Mouse (Mus musculus) right cerebral cortex, adult 18-20 months (tissue): ENCODE results near the gene Dnase1.
"Not testable (repeated sequence)": the region's sequence is repeated elsewhere in the genome, so short reads cannot be mapped to it uniquely, and the experiment has no call there.

Experiments used
- DNase-seq: peaks from one replicate; pipeline ENCODE4 v3.0.0; 2022; ENCODE audit warnings: mixed read lengths

Gene Dnase1

GRCm38 (mm10) chr16:4036807-4037206 lies at the start of gene Dnase1:
TSS of gene Dnase1 (plus strand) at chr16:4036942.
- DNase-seq, result no peak

GRCm38 (mm10) chr16:3988410-3988809 lies 48.3 kb upstream of the Dnase1 start:
- no peak for DNase-seq

GRCm38 (mm10) chr16:4003489-4004398 lies 33.0 kb upstream of the Dnase1 start, which contains the start of gene Slx4:
TSS of gene Slx4 (minus strand) at chr16:4003770.
- DNase-seq, result peak; percentile 97

DNA sequence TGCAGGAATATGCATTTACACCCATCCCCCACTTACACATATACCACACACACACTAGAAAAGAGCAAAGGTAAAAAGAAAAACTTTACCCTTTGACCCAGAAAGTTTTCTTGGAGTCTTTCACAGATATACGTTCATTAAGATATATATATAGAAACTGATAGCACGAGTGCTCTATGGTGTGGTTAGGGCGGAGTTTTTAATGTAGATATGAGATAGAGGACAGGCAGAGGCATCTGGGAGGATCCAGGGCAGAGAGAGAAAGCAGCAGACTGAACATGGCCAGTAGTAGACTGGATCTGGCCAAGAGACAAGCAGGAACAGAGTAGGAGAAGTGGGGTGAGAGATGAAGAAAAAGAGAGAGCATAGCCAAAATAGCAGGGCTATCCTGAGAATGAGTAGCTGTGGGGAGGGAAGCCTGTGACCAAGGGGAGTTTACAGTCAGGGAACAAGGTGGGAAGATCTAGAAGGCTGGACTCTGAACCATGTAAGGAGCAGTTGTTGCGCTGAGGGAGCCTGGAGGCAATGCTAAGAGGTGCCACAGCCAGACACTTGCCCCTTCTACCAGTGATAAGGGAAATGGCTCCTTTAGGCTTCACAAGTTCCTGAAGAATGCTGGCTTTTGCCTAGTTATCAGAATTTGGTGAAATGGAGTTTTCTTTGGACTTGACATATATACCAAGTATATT lies 23.7 kb upstream of the Dnase1 start:
- DNase-seq, result no peak

- no peak for DNase-seq
Measured at GRCm38 (mm10) chr16:4014040-4014668, 22.6 kb upstream of the Dnase1 start.

- not testable (repeated sequence) for DNase-seq
Measured at GRCm38 (mm10) chr16:4016786-4017185, 20.0 kb upstream of the Dnase1 start.

GRCm38 (mm10) chr16:4017466-4017865 lies 19.3 kb upstream of the Dnase1 start:
- not testable (repeated sequence) for DNase-seq

DNA sequence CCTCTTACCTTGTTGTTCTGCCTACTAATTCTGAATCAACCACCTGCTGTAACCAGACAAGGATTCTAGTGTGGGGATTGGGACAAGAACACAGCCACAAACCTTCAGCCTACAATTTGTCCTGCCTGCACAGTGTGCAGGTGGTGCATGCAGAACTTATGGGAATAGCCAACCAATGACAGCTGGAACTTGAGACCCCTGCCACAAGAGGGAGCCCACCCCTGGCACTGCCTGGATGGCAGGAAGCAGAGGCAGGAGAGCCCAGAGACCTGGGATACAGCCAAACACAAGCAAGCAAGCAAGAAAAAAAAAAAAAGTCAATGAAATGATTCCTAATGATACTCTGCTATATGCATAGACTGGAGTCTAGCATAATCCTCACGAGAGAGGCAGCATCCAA lies 15.5 kb upstream of the Dnase1 start:
- DNase-seq, result no peak

DNA sequence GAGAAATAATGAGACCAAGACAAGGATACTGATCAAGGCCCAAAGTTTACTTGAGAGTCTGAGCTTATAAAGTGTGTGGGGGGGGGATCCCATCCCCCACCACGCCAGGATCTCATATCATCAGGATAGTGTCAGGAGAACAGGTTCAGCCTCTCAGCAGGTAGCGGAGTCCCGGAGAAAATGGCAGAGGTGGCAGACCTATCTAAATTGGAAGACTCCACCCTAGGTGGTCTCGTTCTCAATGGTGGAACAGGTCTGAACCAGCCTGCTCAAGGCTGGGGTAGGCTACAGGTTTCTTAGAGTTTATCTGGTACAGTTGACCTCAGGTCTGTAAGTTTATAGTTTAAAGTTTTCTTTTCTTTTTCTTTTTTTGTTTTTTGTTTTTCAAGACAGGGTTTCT lies 14.0 kb upstream of the Dnase1 start:
- no peak for DNase-seq

GRCm38 (mm10) chr16:4026672-4027071 lies 10.1 kb upstream of the Dnase1 start:
- DNase-seq, result no peak

DNA sequence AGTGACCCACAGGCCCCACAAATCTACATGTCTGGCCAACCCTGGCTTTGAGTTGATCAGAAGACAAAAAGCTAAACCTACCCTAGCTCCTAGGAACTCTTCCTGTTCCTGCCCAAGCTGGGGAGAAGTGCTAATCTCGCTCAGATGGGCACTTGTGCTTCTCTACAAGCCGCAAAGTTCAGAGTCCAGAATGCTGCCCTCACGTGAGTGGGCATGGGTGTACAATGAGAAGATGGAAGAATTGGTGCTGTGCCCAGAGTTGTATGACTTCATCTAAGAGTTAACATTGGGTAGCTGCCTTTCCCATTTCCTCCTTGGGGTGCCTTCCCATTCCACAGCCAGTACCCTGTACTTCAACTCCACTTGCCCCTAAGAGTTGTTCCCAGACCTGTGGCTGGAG lies 9.5 kb upstream of the Dnase1 start:
- DNase-seq, result no peak

GRCm38 (mm10) chr16:4029371-4029841 lies 7.3 kb upstream of the Dnase1 start:
- no peak for DNase-seq

- no peak for DNase-seq
Measured at GRCm38 (mm10) chr16:4030501-4030900, 6.2 kb upstream of the Dnase1 start.

DNA sequence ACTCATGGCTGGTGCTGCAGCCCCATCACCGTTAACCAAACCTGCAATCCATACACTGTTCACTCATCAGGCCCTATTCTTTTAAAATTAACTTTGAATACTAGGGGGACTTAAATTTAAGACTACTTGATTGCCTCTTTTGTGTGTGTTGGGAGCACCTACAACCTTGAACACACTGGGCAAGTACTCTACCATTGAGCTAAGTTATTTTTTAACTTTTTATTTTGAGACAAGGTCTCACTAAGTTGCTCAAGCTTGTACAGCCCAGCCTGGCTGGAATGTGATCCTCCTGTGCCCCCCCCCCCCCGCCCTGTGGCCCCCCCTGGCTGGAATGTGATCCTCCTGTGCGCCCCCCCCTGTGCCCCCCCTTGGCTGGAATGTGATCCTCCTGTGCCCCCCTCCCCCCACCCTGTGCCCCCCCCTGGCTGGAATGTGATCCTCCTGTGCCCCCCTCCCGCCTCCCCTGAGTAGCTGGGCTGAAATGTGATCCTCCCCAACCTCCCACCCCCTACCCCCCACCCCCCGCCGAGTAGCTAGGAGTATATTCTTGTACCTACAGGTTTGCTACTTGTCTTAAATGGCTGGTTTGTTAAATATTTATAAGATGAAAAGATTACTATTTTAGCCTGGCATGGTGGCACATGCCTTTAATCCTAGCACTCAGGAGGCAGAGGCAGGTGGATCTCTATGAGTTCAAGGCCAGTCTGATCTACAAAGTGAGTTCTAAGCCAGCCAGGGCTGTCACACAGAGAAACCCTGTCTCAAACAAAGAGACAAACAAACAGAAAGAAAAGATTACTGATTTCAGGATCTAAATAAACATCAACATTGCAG lies 5.1 kb upstream of the Dnase1 start:
- no peak for DNase-seq

DNA sequence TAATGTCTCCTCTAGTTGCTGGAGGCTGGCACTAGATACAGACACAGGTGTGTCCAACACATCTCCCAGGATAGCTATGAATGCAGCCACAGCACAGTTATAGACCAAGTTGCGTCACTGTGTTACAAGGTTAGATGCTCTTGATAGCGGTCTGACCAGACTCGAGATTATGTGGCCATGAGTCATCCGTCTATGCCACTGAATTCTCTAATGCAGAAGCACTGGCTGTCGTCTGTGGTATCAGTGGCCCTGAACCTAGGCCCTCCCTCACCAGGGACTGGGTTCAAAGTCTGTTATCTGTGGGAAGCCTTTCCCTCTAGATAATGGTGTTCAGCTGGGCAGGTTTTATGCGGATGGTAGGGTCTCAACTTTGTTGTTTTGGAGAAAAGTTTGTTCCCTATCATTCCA lies 4.4 kb upstream of the Dnase1 start:
- DNase-seq, result no peak

DNA sequence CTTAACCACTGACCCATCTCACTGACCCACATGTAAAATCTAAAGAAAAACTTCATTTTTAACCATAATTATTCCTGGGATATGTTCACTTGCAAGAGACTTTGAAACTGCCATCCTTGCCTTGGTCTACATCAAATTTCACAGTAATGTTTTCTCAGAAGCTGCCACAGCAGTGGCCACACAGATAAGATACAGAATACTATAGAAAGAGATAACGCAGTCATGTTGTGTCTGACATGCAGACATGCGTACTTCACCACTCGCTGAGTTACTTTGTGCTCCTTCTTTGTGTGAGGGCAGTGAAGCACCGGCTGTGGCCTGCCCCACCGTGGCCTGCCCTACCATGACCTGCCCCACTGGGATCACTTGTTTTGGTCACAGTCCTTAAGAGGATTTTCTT lies 2.8 kb upstream of the Dnase1 start:
- DNase-seq, result no peak

- DNase-seq, result no peak
Measured at GRCm38 (mm10) chr16:4034476-4034875, 2.3 kb upstream of the Dnase1 start.

- DNase-seq, result no peak
Measured at GRCm38 (mm10) chr16:4035575-4035974, 1.2 kb upstream of the Dnase1 start.

DNA sequence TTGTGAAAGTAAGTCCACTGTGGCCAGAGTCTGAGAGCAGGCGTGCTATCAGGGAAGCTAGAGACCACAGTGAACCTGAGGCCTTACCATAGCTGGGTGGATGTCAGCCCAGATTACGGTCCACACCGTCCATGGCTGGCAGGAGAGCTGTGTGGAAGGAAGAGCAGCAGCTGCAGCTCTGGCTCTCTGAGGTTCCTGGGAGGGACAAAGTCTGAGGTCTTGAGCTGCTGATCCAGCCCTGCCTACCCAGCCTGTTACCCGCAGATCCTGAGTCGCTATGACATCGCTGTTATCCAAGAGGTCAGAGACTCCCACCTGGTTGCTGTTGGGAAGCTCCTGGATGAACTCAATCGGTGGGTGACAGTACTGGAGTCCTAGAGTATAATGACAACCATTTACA lies 948 bp downstream of the Dnase1 start:
- DNase-seq, result no peak

DNA sequence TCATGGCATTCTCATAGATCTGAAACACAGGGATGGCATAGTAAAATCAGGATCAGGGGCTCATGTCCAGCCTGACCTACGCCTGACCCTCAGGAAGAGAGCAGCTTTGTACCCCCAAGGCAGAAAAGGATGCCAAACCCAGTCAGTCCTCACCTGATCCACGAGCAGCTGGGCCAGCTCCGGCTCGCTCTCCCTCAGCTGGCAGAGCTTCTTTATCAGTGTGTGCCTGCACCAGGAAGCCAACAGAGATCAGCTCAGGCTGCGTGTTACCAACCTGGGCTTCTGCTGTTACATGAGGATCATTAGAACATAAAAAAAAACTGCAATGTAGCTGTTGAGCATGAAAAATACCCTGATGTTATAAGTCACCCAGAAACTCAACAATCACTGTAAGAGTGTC lies 3.5 kb downstream of the Dnase1 start:
- no peak for DNase-seq

- DNase-seq, result no peak
Measured at GRCm38 (mm10) chr16:4041646-4042045, 4.9 kb downstream of the Dnase1 start.

- DNase-seq, result no peak
Measured at GRCm38 (mm10) chr16:4044093-4044492, 7.4 kb downstream of the Dnase1 start.

DNA sequence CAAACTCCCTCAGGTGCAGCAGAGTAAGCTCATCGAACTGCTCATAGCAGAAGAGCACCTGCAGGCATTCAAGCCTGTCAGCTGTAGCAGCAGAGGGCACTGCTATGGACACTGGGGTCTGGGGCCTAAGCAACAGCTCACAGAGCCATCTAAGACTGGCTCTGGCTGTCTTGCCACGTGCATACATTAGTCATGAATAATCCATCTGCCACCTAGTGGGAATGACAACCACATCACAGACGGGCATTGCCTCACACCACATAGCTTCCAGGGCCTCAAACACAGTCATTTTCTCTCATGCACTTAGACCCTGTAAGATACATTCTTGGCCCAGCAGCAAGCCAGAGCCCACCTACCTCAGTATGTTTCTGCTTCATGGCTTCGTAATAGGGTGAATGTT lies 8.8 kb downstream of the Dnase1 start:
- no peak for DNase-seq
